Mouse (Mus musculus): ENCODE measurements around the gene Setd5. TPM values are rescaled to one million over a fixed set of nuclear protein-coding genes. Genes with fewer than 3 reads are reported as not detected.

Gene Setd5
- total RNA-seq, 4 experiments from 2014 or later, result 104 to 122 (median 115) TPM

GRCm38 (mm10) chr6:113133360-113133759 lies 56.2 kb downstream of the Setd5 start:
- DNase-seq (ENCODE audit: low spot score in 2 of 2), result no peak

DNA sequence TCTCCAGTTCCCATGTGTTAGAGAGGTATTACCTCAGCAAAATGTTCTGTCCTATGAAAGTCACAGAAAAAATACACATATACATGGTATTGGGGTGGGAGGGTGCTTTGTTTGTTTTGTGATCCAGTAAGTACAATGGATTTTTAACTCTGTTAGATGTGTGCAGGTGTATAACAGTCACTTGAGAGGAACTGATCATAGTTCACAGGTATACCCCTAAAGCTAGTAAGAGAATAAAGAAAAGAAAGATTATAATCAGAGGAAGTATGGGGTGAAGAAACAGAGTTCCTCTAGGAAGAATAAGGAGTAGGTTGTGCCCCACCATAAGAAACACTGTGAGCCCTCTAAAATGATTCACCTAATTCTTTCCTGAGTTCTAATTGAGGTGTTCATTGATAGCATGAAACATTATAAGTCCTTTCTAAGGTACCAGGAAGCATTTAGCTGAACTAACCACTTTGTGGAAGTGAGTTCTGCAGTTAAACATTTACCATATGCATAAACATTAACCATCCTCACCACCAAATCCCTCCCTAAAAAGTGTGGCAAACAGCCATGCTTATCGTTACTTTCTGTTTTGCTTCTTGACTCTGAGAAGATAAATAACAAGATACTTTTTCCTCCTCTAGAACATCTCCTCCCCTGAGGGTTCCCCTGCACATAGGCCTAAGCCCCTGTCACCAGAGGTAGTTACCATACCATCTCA lies 64.4 kb downstream of the Setd5 start:
- DNase-seq (ENCODE audit: low spot score in 2 of 2), result no peak

GRCm38 (mm10) chr6:113144764-113145163 lies 67.6 kb downstream of the Setd5 start:
- no peak for DNase-seq (ENCODE audit: low spot score in 2 of 2)

DNA sequence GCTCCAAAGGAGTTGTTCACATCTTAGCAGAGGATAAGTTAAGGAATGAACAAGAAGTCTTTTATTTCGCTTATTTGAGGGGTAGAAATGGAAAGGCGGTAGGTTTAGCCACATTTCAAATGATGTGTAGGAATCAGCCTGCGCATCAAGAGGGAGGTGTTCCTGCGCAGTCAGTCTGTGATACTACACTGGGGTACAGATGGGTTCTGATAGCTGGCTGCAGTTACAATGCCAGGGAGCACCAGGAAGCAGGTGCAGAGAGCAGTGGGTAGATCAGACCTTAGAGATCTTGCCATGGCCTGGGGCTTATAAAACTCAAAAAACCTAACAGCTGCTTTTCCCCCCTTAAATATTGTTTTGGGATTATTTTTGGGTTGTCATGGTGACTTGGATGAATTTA lies 68.1 kb downstream of the Setd5 start:
- no peak for DNase-seq (ENCODE audit: low spot score in 2 of 2)

DNA sequence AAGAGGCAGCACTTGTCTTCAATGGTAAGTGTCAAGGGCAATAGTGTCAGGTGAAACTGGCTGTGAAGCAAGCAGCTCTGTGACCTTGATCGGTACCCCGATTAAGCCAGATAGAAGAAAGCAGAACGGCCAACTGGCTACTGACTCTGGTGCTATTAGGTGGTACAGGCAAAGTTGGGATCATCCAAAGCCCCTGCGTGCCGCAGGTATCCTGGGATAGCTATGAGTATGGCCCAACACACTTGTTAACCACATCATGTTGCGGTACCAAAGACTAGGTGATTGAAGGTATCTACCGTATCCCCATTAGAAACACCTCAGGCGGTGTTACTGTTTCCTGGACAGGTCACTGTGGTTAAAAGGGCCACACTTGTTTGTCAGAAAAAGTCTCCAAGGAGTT lies 76.9 kb downstream of the Setd5 start:
- DNase-seq (ENCODE audit: low spot score in 2 of 2), result no peak

- no peak for DNase-seq (ENCODE audit: low spot score in 2 of 2)
Observed at GRCm38 (mm10) chr6:113154886-113155285, 77.7 kb downstream of the Setd5 start.

DNA sequence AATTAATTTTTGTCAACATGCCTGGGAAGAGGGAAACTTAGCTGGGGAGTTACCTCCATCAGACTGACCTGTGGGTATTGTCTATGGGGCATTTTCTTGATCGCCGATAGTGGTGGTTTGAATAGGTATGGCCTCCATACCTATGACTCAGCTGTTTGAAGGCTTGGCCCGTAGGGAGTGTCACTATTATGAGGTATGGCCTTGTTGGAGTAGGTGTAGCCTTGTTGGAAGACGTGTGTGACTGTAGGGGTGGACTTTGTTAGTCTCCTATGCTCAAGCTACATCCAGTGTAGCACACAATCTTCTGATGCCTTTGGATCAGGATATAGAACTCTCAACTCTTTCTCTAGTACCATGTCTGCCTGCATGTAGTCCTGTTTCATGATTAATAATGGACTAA lies 78.9 kb downstream of the Setd5 start:
- no peak for DNase-seq (ENCODE audit: low spot score in 2 of 2)

DNA sequence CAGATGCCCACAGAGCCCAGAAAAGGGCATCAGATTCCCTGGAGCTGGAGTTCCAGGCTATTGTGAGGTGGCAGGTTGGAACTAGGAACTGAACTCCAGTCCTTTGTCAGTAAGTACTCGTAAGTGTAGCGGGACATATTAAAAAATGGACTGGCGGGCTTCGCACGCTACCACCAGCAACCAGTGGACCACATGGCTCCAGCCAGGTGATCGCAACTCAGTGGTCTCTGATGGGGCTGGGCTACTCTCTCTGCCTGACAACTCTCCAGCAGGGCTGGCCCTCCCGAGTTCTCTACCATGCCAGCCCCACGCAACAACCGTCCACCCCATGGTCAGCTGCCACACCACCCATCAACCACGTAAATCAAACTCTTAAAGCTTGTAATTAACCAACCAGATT lies 82.9 kb downstream of the Setd5 start:
- DNase-seq (ENCODE audit: low spot score in 2 of 2), result no peak

GRCm38 (mm10) chr6:113161982-113162381 lies 84.8 kb downstream of the Setd5 start:
- no peak for DNase-seq (ENCODE audit: low spot score in 2 of 2)

DNA sequence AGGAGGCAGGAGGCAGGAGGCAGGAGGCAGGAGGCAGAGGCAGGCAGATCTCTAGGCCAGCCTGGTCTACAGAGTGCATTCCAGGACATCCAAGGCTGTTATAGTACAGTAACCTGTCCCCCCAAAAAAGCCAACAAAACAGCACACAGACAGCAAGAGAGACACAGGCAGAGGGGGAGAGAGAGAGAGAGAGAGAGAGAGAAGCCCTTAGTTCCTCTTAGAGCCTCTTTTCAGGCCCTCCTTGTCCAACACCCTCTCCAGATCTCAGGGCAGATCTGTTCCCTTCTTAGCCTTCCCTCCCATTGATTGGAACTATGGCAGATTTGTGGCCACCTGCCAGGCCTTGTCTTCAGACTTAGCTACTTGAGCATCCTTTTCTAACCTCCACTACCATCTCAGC lies 86.3 kb downstream of the Setd5 start:
- no peak for DNase-seq (ENCODE audit: low spot score in 2 of 2)

DNA sequence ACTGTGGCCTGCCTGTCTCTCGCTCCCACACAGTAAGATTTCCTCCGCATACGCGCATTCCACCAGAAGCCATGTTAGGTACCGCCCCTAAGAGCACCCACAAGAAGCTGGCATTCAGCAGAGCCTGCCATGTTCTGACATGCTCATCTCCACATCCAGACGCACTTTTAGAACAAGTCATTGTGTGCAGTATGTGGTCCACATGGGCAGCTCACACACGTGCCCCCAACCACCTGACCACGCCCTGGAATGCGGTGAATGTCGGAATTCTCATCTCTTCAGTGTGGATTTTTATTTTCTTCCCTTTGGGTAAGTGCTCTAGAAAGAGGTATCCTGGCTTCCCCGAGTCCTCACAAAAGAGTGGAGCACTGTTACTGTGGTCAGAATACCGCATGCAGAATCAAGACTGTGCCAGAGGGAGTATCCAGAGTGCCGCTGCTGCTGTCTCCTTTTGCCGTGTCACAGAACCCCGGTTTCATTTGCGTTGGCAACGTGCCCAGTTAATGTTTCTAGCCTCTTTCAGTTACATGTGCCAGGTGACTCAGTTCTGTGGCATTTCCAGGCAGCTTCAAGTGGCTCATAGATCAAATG lies 89.6 kb downstream of the Setd5 start:
- DNase-seq (ENCODE audit: low spot score in 2 of 2), result peak; percentile 53 to 57

DNA sequence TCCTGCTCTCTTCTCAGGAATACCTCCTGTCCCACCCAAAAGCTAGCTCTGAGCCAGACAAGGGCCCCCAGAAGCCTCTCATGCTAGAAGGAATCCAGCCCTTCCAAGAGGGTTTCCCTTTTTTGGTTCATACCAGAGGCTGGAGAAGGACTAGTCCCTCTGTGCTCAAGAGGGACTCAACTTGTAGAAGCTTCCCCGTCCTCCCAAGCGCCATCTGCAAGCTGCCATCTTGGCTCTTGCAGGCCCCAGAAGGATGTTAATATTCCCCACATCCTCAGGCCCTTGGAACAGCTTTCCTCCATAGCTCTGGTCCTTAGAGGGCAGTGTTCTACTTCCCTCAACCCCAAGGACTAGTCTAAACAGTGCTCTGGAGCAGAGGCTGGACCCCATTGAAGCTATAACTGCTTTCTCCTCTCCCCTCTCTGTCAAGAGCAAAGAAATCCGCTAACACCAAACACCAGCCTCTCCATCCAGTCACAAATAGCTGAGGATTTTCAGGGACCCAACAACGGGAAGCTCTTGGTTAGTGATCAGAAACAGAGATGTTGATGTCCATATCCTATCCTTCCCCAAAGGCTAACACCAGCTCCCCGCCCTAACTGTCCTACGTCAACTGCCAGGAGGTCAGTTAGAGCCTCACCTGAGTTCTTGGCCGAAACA lies 91.3 kb downstream of the Setd5 start:
- DNase-seq (ENCODE audit: low spot score in 2 of 2), result no peak

DNA sequence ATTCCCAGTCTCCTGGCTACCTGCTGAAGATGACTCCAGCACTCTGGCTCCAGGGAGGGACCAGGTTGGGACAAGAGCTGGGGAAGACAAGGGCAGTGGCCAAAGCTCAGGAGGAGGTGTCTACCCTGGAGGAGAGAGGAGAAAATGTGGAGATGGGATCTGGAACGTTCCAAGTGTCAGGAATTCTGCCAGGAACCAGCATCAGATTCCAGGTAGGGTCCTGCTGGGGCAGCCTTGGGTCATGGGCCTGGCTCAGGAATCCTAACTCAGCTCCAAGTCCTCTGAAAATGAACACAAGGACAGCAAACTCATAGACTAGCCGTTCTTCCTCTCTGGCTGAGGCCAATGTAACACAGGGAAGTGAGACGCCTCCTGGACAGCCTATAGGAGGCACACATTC lies 92.7 kb downstream of the Setd5 start:
- DNase-seq (ENCODE audit: low spot score in 2 of 2), result no peak

GRCm38 (mm10) chr6:113170651-113171050 lies 93.5 kb downstream of the Setd5 start:
- no peak for DNase-seq (ENCODE audit: low spot score in 2 of 2)

DNA sequence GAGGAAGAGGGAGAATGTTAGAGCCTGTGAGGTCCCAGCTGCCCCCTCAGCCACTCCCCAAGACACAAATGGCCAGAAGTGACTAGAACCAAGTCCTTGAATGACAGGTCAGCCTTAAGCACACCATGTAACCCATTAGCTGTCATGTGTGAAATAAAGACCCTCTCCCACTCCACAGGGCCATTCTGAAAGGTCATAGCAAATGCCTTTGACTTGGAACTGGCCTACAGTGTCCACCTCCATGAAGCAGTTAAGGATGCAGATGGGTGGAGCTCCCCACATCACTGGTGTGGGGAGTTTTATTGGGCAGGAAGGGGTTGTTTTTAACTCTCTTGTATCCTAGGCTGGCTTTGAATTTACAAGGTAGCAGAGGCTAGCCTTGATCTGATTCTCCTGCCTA lies 94.8 kb downstream of the Setd5 start:
- no peak for DNase-seq (ENCODE audit: low spot score in 2 of 2)

GRCm38 (mm10) chr6:113172568-113172967 lies 95.4 kb downstream of the Setd5 start:
- DNase-seq (ENCODE audit: low spot score in 2 of 2), result peak in 1 of 2 experiments; percentile 62

DNA sequence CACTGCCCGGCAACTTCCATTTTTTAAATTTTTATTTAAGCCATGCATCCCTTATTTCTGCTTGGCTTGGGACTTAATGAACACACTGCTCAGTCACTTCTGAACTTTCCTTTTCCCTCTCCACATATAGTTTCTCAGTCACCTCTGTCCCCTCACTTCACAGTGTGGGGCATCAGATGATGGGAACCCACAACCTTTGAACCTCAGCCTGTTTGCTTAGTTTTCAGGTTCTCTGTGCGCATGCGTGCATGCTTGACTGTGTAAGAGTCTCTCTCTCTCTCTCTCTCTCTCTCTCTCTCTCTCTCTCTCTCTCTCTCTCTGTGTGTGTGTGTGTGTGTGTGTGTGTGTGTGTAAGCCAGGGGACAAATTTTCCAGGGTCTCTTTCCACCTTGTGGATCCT lies 98.3 kb downstream of the Setd5 start:
- DNase-seq (ENCODE audit: low spot score in 2 of 2), result no peak

GRCm38 (mm10) chr6:113176613-113177012 lies 99.4 kb downstream of the Setd5 start:
- no peak for DNase-seq (ENCODE audit: low spot score in 2 of 2)

- peak; percentile 64 to 65 for DNase-seq (ENCODE audit: low spot score in 2 of 2)
Observed at GRCm38 (mm10) chr6:113178286-113179194, 101.4 kb downstream of the Setd5 start.

DNA sequence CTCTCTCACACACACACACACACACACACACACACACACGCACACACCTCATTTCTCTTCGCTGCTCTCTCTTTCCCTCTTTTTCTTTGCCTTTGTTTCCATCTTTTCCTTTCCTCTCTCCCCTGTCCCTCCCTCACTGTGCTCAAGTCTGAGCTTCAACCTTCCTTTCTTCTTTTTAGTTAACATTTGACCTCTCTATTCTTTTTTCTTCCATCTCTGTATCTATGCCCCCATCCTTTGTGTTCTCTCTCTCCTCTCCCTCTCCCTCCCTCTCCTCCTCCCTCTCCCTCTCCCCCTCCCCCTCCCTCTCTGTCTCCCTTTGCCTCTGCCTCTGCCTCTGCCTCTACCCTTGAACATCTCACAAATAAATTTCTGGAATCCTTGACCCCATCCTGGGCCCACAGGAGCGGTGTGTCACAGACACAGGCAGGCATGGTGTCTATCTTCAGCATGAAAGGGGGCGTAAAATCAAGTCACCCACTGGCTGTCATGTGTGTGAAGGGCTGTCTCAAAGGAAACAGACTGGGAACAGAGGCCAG lies 102.1 kb downstream of the Setd5 start:
- DNase-seq (ENCODE audit: low spot score in 2 of 2), result no peak

DNA sequence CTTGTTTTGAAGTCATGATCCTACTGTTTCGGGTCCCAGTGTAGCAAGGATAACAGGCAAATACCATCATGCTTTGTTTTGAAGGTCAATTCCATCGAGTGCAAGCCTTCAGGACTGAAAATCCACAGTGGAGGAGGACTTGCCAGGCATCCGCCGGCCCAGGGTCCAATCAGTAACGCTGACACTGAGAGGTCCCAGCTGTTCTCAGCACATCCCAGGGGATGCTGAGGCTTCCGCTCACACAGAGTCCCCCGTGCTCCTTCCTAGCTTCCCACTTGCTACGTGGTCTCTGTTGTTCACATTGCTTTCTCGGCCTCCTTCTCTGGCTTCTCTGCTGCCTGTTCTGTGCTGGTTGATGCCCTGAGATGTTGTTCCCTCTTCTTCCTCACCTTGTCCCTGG lies 107.0 kb downstream of the Setd5 start:
- no peak for DNase-seq (ENCODE audit: low spot score in 2 of 2)

Measured in layer of hippocampus, adult 8-10 months (tissue).